Mouse (Mus musculus): ENCODE data around the gene Cd24a.

DNA sequence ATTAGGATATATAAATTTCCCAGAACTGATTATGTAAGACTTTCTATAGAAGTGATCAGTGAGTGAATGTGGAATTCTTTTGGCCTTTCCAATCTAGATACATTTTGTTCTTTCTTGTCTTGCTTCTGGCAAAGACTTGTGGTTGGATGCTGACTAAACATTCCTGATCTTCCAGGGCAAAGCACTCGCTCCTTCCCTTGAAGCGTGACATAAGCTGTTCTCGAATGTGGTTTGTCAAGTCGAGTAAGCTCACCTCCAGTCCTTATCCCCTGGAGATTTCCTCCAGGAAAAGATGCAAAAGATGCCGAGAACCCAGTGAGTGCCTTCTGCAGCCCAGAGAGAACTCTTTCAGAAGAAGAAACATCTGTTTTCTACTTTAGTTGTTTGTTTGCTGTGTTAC, 51.1 kb downstream of the Cd24a start:
- no peak for TF ChIP-seq POLR2A (IDR thresholded peaks at IDR 0.05; ENCODE audit: borderline replicate concordance, extremely low read depth, insufficient read depth, insufficient read length, poor library complexity, severe bottlenecking)
- TF ChIP-seq CTCF (IDR thresholded peaks at IDR 0.05; ENCODE audit: borderline replicate concordance, extremely low read depth, insufficient read depth, insufficient read length) = no peak
